Mouse (Mus musculus) heart, embryonic 15.5 days (tissue): Measurements from ENCODE around the gene Gramd4. TPM values are rescaled to one million over a fixed set of nuclear protein-coding genes. Genes with fewer than 3 reads are reported as not detected.

ENCODE experiments used
- ATAC-seq: fragments of 200-750 bp; cut with Nextera tagmentation; replicated peaks from 2 replicates; pipeline ENCODE4 v1.8.0; 2017; ENCODE audit warnings: low read depth, moderate TSS enrichment; ENCODE audit not compliant: insufficient number of reproducible peaks, insufficient read depth, low FRiP score
- H3K27ac ChIP-seq: fragments of 300-500 bp; sonication (generic); 2 replicates; pipeline ENCODE4 v1.5.1; 2015; ENCODE audit warnings: mild to moderate bottlenecking, inconsistent platforms
- H3K27me3 ChIP-seq: fragments of 300-500 bp; sonication (generic); 2 replicates; pipeline ENCODE4 v1.6.1; 2015; ENCODE audit warnings: inconsistent platforms
- H3K36me3 ChIP-seq: fragments of 300-500 bp; sonication (generic); 2 replicates; pipeline ENCODE4 v1.6.1; 2015; ENCODE audit warnings: mild to moderate bottlenecking, inconsistent platforms
- H3K4me1 ChIP-seq: fragments of 300-500 bp; sonication (generic); replicated peaks from 2 replicates; pipeline ENCODE4 v1.6.1; 2015; ENCODE audit warnings: inconsistent platforms
- H3K4me2 ChIP-seq: fragments of 300-500 bp; sonication (generic); 2 replicates; pipeline ENCODE4 v1.6.1; 2015; ENCODE audit warnings: inconsistent platforms, mild to moderate bottlenecking, moderate library complexity
- H3K4me3 ChIP-seq: fragments of 300-500 bp; sonication (generic); 2 replicates; pipeline ENCODE4 v1.5.1; 2015; ENCODE audit warnings: mild to moderate bottlenecking, inconsistent platforms
- H3K9ac ChIP-seq: fragments of 300-500 bp; sonication (generic); 2 replicates; pipeline ENCODE4 v1.6.1; 2015; ENCODE audit warnings: mild to moderate bottlenecking, inconsistent platforms
- H3K9me3 ChIP-seq: fragments of 300-500 bp; sonication (generic); replicated peaks from 2 replicates; pipeline ENCODE4 v1.6.1; 2016; ENCODE audit warnings: inconsistent platforms
- WGBS: fragments of 180-500 bp; shearing (Covaris S2); methylation state at CpG from one replicate; pipeline ENCODE4 v1.1.7; 2015; ENCODE audit warnings: mixed read lengths; 5-methylcytosine and 5-hydroxymethylcytosine counted together
- polyA plus RNA-seq: library from polyadenylated mRNA; unstranded; fragments of >200 nt; fragmentation: Nextera tagmentation; extraction: Ambion mirVana; gene quantifications from 2 replicates; pipeline ENCODE4 v1.2.1, GENCODE M21; 2015

Gene Gramd4
- polyA plus RNA-seq, 1 experiment from 2014 or later = 16.9 TPM

DNA sequence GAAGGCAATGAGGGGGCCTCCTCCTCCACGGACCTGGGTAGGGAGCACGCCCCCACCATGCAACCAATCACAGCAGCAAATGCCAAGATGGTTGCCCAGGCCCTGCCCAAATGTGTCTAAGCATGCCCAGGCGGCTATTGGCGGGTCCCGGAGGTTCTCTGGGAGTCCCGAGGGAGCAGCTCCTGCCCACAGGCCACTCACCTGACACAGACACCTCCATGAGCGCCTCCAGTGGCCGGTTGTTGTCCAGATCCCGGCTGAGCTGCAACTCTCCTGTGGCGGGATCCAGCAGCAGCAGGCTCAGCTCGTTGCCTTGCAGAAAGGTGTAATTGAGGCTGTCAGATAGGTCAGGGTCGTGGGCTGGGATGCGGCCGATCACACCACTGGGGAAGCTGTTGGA is 27.5 kb upstream of the Gramd4 start:
- Histone ChIP-seq H3K4me2 (peak overlapping the region; percentile 34), H3K36me3 (peaks cover 11% of the 10 kb centered on the region), H3K27me3 (peaks cover 27% of the 10 kb centered on the region), H3K9me3 (no peaks in the 10 kb centered on the region), H3K27ac (no peak overlapping the region), H3K4me1 (peaks cover 52% of the 10 kb centered on the region), H3K9ac (no peak overlapping the region), H3K4me3 (no peak overlapping the region)
- ATAC-seq = no peak
- WGBS = 68% methylated on average over 14 of the region's 14 CpGs

DNA sequence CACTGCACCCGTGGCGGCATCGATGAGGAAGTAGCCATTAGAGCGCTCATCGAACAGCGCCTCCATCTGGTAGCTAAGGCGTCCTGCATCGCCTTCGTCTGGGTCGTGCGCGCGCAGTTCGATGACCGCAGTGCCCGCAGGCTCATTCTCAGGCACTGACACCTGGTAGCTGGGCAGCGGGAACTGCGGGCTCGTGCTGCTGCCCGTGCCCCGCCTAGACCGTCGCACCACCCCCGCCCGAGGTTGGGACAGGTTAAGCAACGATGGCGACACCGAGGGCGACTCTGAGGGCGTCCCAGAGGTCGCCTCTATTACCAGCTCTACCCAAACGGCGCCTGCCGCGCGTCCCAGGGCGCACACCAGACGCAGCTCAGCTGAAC is 24.7 kb upstream of the Gramd4 start:
- H3K36me3 ChIP-seq = peaks cover 11% of the 10 kb centered on the region
- H3K9ac ChIP-seq = peak overlapping the region; percentile 71
- H3K4me2 ChIP-seq = peak overlapping the region; percentile 94
- WGBS = 2% methylated on average over 38 of the region's 38 CpGs
- peak; percentile 11; the same call in 1 of the 2 replicates for ATAC-seq
- peaks cover 48% of the 10 kb centered on the region for H3K4me1 ChIP-seq
- peak overlapping the region; percentile 70 for H3K4me3 ChIP-seq
- H3K9me3 ChIP-seq = no peaks in the 10 kb centered on the region
- peaks cover 34% of the 10 kb centered on the region for H3K27me3 ChIP-seq
- H3K27ac ChIP-seq = peak overlapping the region; percentile 68; the same call in 1 of the 2 replicates

DNA sequence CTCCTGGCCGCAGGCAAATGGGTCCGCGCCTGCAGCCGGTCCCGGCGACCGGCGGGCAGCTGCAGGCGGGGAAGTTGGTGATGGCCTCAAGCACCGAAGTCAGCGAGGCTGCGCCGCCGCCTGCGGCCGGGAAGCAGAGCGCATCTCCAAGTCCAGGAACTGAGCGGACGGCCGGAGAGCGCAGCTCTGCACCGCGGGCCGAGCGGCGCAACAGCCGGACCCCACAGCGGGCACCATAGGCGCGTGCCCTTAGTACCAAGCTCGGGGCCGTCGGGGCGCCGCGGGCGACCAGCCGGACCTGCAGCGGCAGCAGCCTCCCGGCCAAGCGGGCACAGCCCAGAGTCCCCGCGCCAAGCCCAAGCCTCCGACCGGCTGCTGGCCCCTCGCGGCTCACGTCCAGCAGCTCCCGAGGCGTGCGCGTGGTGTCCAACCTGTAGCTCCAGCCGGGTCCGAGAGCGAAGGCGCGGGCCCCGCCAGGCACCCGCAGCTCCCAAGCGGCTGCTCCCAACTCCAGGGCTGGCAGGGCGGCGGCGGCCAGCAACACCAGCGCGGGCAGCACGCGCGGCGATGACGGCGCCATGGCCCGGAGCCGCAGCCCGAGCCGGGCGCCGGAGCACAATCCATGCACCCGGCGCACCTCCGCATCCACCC is 24.2 kb upstream of the Gramd4 start, which contains the start of gene Celsr1:
TSS of gene Celsr1 (minus strand) at position 587 of the 651 bp plus-strand sequence.
- Histone ChIP-seq H3K4me2 (peak within 1 kb of the TSS; percentile 94), H3K4me1 (peaks cover 51% of the 10 kb centered on the region), H3K9ac (peak within 1 kb of the TSS; percentile 71), H3K27ac (peak within 1 kb of the TSS; percentile 68), H3K9me3 (no peaks in the 10 kb centered on the region), H3K4me3 (peak within 1 kb of the TSS; percentile 70), H3K36me3 (peaks cover 11% of the 10 kb centered on the region), H3K27me3 (peaks cover 34% of the 10 kb centered on the region)
- ATAC-seq = peak; percentile 18
- under 1% methylated on average over 80 of the region's 80 CpGs for WGBS

DNA sequence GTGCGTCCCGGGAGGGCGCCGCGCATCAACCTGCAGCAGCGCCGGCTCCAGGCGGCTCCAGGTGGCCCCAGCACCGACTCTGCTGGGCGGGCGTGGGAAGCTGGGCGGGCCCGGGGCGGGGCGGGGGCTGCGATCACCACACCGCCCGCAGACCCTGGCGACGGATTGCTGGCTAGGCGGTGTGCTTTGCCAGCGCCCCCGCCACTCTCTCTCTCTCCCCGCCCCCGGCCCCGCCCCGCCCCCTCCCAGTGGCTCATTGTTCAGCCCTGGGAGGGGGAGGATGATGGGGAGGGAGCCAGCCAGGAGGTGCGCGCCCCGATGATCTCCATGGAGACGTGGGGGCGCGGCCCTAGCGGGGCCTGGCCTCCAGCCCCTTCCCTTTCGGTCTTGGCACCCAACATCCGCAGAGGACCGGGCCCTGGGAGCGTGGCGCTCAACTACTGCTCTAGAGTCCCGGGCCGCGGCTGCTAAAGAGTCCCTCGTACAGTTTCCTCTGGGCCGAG is 23.4 kb upstream of the Gramd4 start:
- Histone ChIP-seq H3K27ac (peak overlapping the region; percentile 68), H3K9ac (peak overlapping the region; percentile 71), H3K9me3 (no peaks in the 10 kb centered on the region), H3K27me3 (peaks cover 35% of the 10 kb centered on the region), H3K36me3 (peaks cover 11% of the 10 kb centered on the region), H3K4me2 (peak overlapping the region; percentile 94), H3K4me3 (peak overlapping the region; percentile 70), H3K4me1 (peaks cover 53% of the 10 kb centered on the region)
- peak; percentile 71 for ATAC-seq
- WGBS = under 1% methylated on average over 36 of the region's 44 CpGs

DNA sequence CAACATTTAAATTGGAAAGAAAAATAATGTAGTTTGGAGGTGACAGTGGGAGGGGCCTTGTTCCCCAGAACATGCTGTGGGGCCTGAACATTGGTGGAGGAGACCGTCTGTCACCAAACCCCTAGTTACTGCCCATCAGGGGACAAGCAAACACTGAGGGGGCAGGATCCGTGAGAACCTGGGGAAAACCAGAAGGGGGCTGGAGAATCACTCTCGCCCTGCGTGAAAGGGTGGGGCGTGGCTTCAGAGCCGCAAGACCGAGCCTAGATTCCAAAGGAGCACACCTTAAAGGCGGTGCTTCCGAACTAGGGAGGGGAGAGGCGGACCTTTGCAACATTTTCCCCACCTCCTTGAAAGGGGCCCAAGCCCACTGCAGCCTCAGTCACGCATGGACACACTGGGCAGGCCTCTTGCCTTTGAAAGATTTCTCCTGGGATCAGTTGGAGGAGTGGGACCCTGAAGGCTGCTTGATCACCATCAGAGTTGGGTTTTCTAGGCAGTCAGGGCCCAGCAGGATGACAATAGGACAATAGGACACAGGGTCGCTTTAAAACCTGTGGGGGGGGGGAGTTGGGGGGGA is 22.6 kb upstream of the Gramd4 start:
- Histone ChIP-seq H3K4me2 (peak overlapping the region; percentile 94), H3K27ac (peak overlapping the region; percentile 40), H3K4me1 (peaks cover 45% of the 10 kb centered on the region), H3K9ac (0 out of 2 replicates have a peak overlapping the region, but pooled peaks have one; percentile 14), H3K36me3 (peaks cover 11% of the 10 kb centered on the region), H3K27me3 (peaks cover 43% of the 10 kb centered on the region), H3K4me3 (peak overlapping the region; percentile 70), H3K9me3 (no peaks in the 10 kb centered on the region)
- ATAC-seq = no peak
- 15% methylated on average over 12 of the region's 12 CpGs for WGBS

DNA sequence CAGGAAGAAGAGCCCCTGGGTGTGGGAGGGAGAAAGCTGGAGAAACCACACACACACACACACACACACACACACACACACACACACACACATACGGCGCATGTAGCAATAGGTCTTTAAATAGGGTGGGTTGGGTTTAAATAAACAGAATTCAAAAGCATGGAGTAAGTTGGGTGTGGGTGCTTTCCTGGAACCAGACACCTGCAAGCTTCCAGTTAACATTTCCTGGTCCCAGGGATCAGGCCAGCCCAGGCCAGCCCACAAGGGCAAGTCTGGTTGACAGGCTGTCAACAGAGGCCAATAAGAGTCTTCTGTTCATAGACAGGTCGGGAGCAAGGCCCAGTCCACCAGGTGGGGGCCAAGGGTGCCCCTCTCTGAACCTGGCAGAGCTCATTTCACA is 21.6 kb upstream of the Gramd4 start:
- no peak overlapping the region for H3K9ac ChIP-seq
- no peak for ATAC-seq
- no peak overlapping the region for H3K27ac ChIP-seq
- peaks cover 48% of the 10 kb centered on the region for H3K27me3 ChIP-seq
- peaks cover 8% of the 10 kb centered on the region for H3K36me3 ChIP-seq
- no peak overlapping the region for H3K4me2 ChIP-seq
- H3K4me1 ChIP-seq = peaks cover 39% of the 10 kb centered on the region
- no peak overlapping the region for H3K4me3 ChIP-seq
- no peaks in the 10 kb centered on the region for H3K9me3 ChIP-seq
- 71% methylated on average over 3 of the region's 3 CpGs for WGBS

DNA sequence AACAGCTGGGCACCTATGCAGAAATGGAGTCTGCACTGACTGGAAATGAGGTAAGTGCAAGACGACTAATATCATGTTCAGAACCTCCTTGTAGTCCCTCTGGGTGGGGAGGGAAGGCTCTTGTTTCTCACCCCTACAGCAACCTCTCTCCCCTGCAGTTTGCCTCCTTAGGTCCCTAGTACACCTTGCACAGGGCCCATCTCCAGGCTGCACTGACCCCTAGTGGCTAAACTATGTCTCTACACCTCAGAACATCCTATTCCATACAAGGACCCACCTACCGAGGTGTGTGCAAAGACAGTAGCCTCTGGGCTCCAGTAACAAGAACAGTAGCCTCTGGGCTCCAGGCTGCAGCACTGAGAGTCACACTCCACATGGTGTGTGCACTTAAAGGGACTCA is 18.7 kb upstream of the Gramd4 start:
- Histone ChIP-seq H3K36me3 (no peaks in the 10 kb centered on the region), H3K4me3 (no peak overlapping the region), H3K27me3 (peaks cover 35% of the 10 kb centered on the region), H3K4me2 (no peak overlapping the region), H3K9me3 (no peaks in the 10 kb centered on the region), H3K4me1 (peaks cover 22% of the 10 kb centered on the region), H3K27ac (no peak overlapping the region), H3K9ac (no peak overlapping the region)
- WGBS = 2% methylated on average over 2 of the region's 2 CpGs
- no peak for ATAC-seq

DNA sequence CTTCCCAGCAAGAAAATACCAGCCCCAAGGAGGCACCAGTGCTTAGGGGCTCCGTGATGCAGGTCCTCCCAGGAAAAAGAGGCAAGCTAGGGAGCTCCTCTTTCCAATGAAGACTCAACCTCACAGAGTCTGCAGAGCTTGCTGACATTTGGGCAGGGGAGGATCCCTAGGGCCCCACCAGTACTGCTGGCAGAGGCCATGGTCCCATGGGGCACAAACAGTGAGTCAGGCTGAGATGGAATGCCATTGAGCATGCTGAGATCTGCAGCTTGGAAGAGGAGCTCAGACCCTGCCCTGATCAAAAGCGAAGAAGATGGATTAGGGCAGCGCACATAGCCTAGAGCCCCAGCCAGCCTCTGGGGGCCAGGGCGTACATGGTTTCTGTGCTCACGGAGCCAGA is 16.1 kb upstream of the Gramd4 start:
- Histone ChIP-seq H3K27me3 (peaks cover 24% of the 10 kb centered on the region), H3K4me1 (0 out of 2 replicates have a peak, but pooled peaks cover 8% of the 10 kb centered on the region), H3K4me2 (no peak overlapping the region), H3K27ac (no peak overlapping the region), H3K4me3 (no peak overlapping the region), H3K36me3 (no peaks in the 10 kb centered on the region), H3K9me3 (no peaks in the 10 kb centered on the region), H3K9ac (no peak overlapping the region)
- no peak for ATAC-seq
- 84% methylated on average over 5 of the region's 5 CpGs for WGBS

DNA sequence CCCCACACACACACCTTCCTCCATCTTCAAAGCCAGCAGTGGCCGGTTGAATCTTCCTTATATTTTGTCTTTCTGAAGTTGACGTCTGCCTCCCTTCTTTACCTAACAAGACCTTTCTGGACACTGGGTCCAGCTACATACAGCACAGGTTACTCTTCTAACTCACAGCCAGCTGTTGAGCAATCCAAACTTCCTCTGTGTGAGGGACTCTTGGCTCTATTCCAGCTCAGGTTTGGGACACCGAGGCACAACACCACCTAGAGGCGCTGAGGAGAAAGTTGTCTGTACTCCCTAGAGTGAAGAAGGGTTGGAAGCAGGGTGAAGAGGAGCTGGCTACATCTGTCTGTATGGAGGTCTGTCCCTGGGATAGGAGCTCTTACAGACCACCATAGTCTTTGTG is 15.1 kb upstream of the Gramd4 start:
- Histone ChIP-seq H3K9ac (no peak overlapping the region), H3K27ac (no peak overlapping the region), H3K4me2 (no peak overlapping the region), H3K4me1 (0 out of 2 replicates have a peak, but pooled peaks cover 8% of the 10 kb centered on the region), H3K27me3 (peaks cover 24% of the 10 kb centered on the region), H3K36me3 (no peaks in the 10 kb centered on the region), H3K9me3 (no peaks in the 10 kb centered on the region), H3K4me3 (no peak overlapping the region)
- ATAC-seq = no peak
- WGBS = 39% methylated on average over 4 of the region's 4 CpGs

DNA sequence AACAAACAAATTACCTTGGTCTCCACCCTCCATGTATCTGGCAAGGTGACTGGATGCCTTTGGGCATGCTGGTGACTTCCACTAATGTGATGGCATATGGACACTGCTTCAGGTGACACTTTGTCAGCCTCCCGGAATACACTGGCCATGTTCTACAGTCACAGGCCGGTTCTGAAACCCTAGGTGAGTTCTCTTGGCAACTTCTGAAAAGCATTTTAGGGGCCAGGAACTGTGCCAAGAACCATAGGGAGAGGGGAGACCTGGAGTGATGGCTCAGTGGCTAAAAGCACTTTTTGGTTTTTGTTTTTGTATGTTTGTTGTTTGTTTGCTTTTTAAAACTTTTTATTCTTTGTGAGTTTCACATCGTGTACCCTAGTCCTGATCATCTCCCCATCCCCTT is 8.0 kb upstream of the Gramd4 start:
- 76% methylated on average over 3 of the region's 3 CpGs for WGBS
- Histone ChIP-seq H3K27ac (no peak overlapping the region), H3K4me1 (peaks cover 11% of the 10 kb centered on the region)

DNA sequence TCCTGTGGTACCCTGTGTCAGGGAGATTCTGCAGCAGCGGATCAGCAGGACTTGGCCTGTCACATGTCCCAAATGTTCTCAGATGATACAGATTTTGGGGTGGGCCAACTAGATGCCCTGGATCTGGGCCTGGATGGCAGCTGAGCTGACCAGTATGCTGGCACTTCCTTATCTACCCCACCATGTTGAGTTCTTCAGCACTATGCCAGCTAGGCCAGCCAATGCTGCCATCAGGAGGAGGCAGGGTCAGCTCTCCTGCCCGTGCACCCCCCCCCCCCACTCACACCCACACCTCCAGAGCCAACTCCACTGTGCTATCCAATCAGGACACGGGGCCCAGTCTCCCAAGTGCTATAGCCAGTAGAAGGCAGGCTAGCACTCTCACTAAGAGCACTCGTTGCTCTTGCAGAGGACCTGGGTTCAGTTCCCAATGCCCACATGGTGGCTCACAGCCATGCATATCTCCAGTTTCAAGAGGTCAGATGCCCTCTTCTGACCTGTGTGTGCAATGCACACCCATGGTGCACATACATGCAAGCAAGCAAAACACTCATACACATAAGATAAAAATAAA is 7.2 kb upstream of the Gramd4 start:
- Histone ChIP-seq H3K9me3 (no peaks in the 10 kb centered on the region), H3K4me1 (peaks cover 11% of the 10 kb centered on the region), H3K4me3 (no peak overlapping the region), H3K9ac (no peak overlapping the region), H3K4me2 (no peak overlapping the region), H3K36me3 (no peaks in the 10 kb centered on the region), H3K27ac (no peak overlapping the region), H3K27me3 (no peaks in the 10 kb centered on the region; the same call in 1 of the 2 replicates)
- no peak for ATAC-seq
- 63% methylated on average over 4 of the region's 4 CpGs for WGBS

More for the DNA sequence above, 8.0 kb upstream of the Gramd4 start:
- Histone ChIP-seq H3K4me3 (no peak overlapping the region), H3K27me3 (no peaks in the 10 kb centered on the region; the same call in 1 of the 2 replicates), H3K36me3 (no peaks in the 10 kb centered on the region), H3K9ac (no peak overlapping the region), H3K4me2 (no peak overlapping the region), H3K9me3 (no peaks in the 10 kb centered on the region)
- ATAC-seq = no peak
